Mouse (Mus musculus): ENCODE results near the gene Orc4. TPM values are rescaled to one million over a fixed set of nuclear protein-coding genes. Genes with fewer than 3 reads are reported as not detected.
"Not testable (repeated sequence)": the region's sequence is repeated elsewhere in the genome, so short reads cannot be mapped to it uniquely, and the experiment has no call there.

The Orc4 gene
- 100 to 1,000 TPM in 1 of 4 experiments, 10 to 100 TPM in 3; 76.8 to 102 (median 87.4) TPM for total RNA-seq (2022)

DNA sequence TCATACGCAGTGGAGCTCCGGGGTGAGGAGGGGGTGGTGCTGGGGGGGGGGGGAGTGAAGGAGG lies at the start of gene Orc4:
Gene Orc4 (minus strand): TSS at position 26 of the 64 bp plus-strand sequence.
- DNase-seq (ENCODE audit: low spot score in 2 of 2) = no peak

DNA sequence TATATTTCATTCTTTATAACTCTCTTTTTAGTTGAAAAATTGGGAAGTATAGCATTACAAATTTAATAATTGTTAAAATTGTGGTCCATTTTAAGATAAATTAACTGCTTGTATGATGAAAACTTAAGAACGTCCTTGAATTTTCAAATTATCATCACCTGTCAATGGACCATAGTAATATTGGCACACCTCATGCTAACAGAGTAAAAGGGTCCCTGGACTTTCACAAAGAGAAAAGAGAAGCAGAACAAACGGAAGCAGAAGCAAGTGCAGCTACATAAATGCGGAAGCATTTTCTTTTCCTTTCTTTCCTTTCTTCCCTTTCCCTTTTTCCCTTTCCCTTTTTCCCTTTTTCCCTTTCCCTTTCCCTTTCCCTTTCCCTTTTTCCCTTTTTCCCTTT lies 40.2 kb upstream of the Orc4 start:
- DNase-seq (ENCODE audit: low spot score in 2 of 2) = no peak

DNA sequence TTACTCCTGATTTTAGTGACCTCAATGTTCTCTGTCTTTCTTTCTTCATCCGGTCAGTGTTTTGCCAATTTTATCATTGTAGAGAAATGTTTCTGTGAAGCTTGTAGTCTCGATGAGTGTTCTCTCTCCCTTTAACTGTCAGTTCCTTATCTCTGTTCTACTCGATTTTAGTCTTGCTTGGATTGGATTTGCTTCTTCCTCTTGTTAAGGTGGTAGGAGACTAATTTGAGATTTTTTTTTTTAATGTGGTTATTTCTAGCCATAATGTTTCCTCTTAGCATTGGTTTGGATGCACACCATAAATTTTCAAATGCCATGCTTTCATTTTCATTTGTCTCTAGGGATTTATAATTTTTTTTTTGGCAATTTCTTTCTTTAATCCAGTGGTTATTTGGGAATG lies 28.8 kb upstream of the Orc4 start:
- DNase-seq (ENCODE audit: low spot score in 2 of 2) = no peak

- DNase-seq (ENCODE audit: low spot score in 2 of 2) = no peak
Measured at GRCm38 (mm10) chr2:48956591-48956990, 6.5 kb upstream of the Orc4 start.

GRCm38 (mm10) chr2:48950316-48950880 lies 321 bp upstream of the Orc4 start:
- DNase-seq (ENCODE audit: low spot score in 2 of 2) = no peak

DNA sequence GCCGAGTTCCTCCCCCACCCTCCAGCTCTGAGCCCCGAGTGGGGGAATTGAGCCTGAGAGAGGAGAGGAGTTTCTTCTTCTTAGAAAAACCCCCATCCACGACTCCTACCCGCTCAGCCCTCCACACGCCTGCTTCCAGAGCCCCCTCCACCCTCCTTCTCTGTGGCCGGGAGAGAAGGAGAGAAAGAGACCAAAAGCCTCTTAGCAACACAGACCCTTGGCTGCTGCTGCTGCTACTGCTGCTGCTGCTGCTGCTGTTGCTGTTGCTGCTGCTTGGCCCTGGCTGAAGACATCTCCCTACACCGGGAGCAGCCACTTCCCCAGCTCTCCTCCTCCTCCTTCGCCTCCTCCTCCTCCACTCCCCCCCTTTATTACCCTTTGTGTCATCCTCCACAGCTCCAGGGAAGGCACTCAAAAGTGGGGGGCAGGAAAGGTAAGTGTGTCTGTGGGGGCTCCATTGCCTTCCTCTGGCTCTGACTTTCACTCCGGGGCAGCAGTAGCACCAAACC lies 280 bp downstream of the Orc4 start:
- peak; percentile 22 to 28 for DNase-seq (ENCODE audit: low spot score in 2 of 2)

- peak; percentile 97 to 99 for DNase-seq (ENCODE audit: low spot score in 2 of 2)
Measured at GRCm38 (mm10) chr2:48948841-48949584, 1.1 kb downstream of the Orc4 start, which contains the start of gene Mbd5. TSS of gene Mbd5 (plus strand) at chr2:48949508.

DNA sequence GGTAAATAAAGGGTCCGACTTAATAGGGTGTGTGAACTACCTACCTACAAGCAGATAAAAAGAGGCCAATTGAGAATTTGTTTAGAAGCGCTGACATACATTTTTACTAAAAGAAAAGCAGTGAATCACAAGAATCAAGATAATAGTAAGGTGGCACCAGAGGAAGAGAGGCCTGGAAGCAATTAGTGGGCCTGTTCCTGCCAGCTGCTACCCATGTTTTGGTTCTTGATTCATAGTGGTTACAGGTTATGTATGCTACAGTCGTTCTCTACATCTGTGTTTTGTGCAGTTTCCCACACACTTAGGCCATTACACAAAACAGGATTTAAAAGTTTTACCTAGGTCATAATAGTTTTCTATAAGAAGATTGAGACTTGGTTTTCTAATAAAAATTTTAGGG lies 2.3 kb downstream of the Orc4 start:
- no peak for DNase-seq (ENCODE audit: low spot score in 2 of 2)

GRCm38 (mm10) chr2:48935058-48935457 lies 15.0 kb downstream of the Orc4 start:
- no peak for DNase-seq (ENCODE audit: low spot score in 2 of 2)

- DNase-seq (ENCODE audit: low spot score in 2 of 2) = no peak
Measured at GRCm38 (mm10) chr2:48915832-48916231, 34.2 kb downstream of the Orc4 start.

DNA sequence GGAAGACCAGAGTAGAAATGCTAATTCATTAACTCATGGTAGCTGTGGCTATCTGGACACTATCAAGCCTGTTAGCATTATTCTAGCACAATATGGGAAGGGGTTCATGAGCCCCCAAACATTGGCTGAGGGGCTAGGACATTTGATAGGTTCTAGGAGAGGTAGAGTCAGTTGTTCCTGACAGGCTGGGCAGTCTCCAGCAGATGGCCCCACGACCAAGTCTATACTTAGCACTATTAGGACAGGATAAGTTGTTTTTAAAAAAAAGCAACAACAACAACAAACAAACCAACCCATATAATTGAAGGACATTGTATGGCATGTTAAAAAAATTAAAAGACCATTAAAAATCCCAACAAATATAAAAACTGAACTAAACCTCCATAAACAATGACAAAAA lies 35.9 kb downstream of the Orc4 start:
- DNase-seq (ENCODE audit: low spot score in 2 of 2) = no peak

- no peak for DNase-seq (ENCODE audit: low spot score in 2 of 2)
Measured at GRCm38 (mm10) chr2:48908866-48909265, 41.2 kb downstream of the Orc4 start.

GRCm38 (mm10) chr2:48895186-48895585 lies 54.9 kb downstream of the Orc4 start:
- DNase-seq (ENCODE audit: low spot score in 2 of 2) = no peak

DNA sequence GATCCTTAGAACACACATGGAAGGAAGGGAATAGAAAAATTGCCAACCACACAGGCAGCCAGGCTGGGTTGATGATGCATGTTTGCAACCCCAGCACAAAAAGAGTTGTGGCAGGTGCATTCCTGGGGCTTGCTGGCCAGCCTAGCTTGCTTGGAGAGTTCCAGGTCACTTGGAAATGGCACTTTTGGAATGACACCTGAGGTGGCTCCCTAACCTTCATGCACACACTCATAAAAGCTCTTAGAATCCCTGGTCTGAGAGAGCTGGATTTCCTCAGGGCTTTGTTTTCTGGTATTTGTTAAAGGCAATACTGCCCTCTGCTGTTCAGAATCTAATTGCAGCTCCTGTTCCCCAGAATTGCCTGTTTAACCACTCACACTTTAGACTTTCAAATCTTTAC lies 64.1 kb downstream of the Orc4 start:
- peak; percentile 50 to 77 for DNase-seq (ENCODE audit: low spot score in 2 of 2)

DNA sequence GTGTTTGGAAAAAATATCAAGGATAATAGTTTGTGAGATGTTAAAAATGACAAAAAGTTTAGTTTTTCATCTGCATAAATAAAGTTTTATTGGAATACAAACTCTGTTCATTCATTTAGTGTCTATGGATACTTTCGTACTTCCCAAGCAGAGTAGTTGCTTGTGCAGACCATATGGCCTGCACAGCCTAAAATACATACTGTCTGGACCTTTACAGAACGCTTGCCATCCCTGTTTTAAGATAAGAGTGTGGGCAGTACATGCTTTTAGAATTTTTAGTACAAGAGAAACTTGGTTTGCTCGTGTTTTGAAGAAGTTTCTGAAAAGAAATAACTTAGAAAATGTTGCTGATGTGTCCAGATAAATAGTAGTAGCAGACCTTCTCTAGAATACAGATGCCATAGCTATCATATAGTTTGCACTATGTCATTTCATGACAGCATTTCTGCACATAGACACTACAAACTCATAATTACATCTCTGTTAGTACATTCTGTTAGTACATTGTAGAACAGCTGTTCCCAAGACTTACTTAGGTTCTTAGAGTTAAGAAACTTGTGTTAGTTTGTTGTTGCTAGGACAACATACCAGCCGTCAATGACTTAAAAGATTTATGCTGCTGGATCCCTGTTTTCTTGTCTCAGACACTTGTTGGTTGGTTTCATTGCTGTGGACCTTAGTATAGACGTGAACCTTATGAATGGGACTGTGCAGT lies 81.7 kb downstream of the Orc4 start:
- no peak for DNase-seq (ENCODE audit: low spot score in 2 of 2)

DNA sequence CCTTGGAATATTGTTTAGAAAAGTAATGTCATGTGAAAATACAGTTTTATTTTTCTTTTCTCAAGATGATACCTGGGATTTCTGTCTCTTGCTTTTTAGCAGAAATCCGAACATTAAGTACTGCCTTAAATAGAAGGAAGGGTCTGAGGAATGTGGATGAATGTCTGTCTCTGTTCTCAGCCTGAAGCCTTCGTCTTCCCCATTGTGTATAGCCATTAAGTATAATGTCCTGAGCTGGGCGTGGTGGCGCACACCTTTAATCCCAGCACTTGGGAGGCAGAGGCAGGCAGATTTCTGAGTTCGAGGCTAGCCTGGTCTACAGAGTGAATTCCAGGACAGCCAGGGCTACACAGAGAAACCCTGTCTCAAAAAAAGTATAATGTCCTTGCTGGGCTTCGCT lies 84.5 kb downstream of the Orc4 start:
- not testable (repeated sequence) for DNase-seq (ENCODE audit: low spot score in 2 of 2)

Other genes starting within 250 kb of the Orc4 start
- gene Acvr2a, start 136.2 kb downstream of the Orc4 start, total RNA-seq (2022) = 10 to 100 TPM; 38.9 to 43.5 (median 42.0) TPM
- 100 to 1,000 TPM; 111 to 156 (median 133) TPM for gene Mbd5, start 769 bp downstream of the Orc4 start, total RNA-seq (2022)